Comparison of ENCODE assay signal across 13 mouse cellular contexts in genomic region chr11:97603891-97604290, GRCm38 (mm10). TPM values are rescaled to one million over a fixed set of nuclear protein-coding genes. Genes with fewer than 3 reads are reported as not detected.
DNase-seq lines count a peak whose midpoint lies in the region; ATAC-seq lines count a peak whose summit lies in the region.
"Had no signal": no experiment of that assay in that cellular context is flagged by ENCODE, and none has a peak within 500 bp of the region (broad histone marks: within the 10 kb centered on the region; RNA-seq: fewer than 3 reads in every experiment).

No protein-coding gene starts in this region.

- H3K4me3 ChIP-seq in kidney, embryonic 15.5 days (replicated peaks) = no peak overlapping the region
- no peak overlapping the region for H3K4me3 ChIP-seq in midbrain, embryonic 14.5 days (replicated peaks; ENCODE audit: low read depth, low read length)
- H3K4me3 ChIP-seq: heart, adult 2 months; left cerebral cortex, adult 2 months had no signal

- 0 out of 2 replicates have a peak, but pooled peaks cover 5% of the 10 kb centered on the region for H3K27me3 ChIP-seq in kidney, embryonic 15.5 days
- no peaks in the 10 kb centered on the region for H3K27me3 ChIP-seq in midbrain, embryonic 14.5 days (ENCODE audit: control insufficient read depth, insufficient read depth, low read length)

- peak; percentile 38 for DNase-seq in kidney, adult 9 months
- peak; percentile 46 to 66 for DNase-seq in adrenal gland, adult 18-20 months (ENCODE audit: low spot score in 2 of 2)
- DNase-seq in kidney, postnatal 25 days = peak; percentile 60 to 70
- no peak for DNase-seq in liver
- no peak for DNase-seq in midbrain, embryonic 14.5 days
- DNase-seq in left cerebral cortex, adult 11 months (ENCODE audit: low spot score) = no peak
- DNase-seq: thymus, adult 2 months had no signal

- H3K36me3 ChIP-seq in kidney, embryonic 15.5 days = no peaks in the 10 kb centered on the region
- H3K36me3 ChIP-seq in midbrain, embryonic 14.5 days (ENCODE audit: control insufficient read depth, insufficient read depth, low read length) = no peaks in the 10 kb centered on the region

- H3K4me1 ChIP-seq in kidney, embryonic 15.5 days = no peaks in the 10 kb centered on the region
- no peaks in the 10 kb centered on the region for H3K4me1 ChIP-seq in midbrain, embryonic 14.5 days (ENCODE audit: control insufficient read depth, insufficient read depth, low read length)

- H3K4me2 ChIP-seq in kidney, embryonic 15.5 days = no peak overlapping the region
- H3K4me2 ChIP-seq in midbrain, embryonic 14.5 days (ENCODE audit: low read length) = no peak overlapping the region

- ATAC-seq in kidney, embryonic 15.5 days (replicated peaks; ENCODE audit: low FRiP score) = no peak
- ATAC-seq in megakaryocyte progenitor cell, adult 5-6 weeks (replicated peaks; ENCODE audit: poor library complexity) = peak; percentile 63
- ATAC-seq in midbrain, embryonic 14.5 days (ENCODE audit: low FRiP score, low TSS enrichment) = no peak
- ATAC-seq: Patski had no signal

- H3K27ac ChIP-seq in kidney, embryonic 15.5 days = no peak overlapping the region
- H3K27ac ChIP-seq in midbrain, embryonic 14.5 days (replicated peaks; ENCODE audit: low read depth, low read length) = no peak overlapping the region
- H3K27ac ChIP-seq: heart, adult 2 months; left cerebral cortex, adult 2 months; liver, embryonic 14.5 days had no signal

- WGBS in kidney, embryonic 15.5 days = 54% methylated on average over 10 of the region's 10 CpGs
- 81% methylated on average over 10 of the region's 10 CpGs for WGBS in midbrain, embryonic 14.5 days

- H3K9me3 ChIP-seq in kidney, embryonic 15.5 days (replicated peaks) = no peaks in the 10 kb centered on the region
- H3K9me3 ChIP-seq in midbrain, embryonic 14.5 days (ENCODE audit: control insufficient read depth, low read length) = no peaks in the 10 kb centered on the region

- no peak overlapping the region for H3K9ac ChIP-seq in kidney, embryonic 15.5 days
- no peak overlapping the region for H3K9ac ChIP-seq in midbrain, embryonic 14.5 days (replicated peaks; ENCODE audit: low read length)
- H3K9ac ChIP-seq: liver, embryonic 14.5 days had no signal

RNA-seq across cellular contexts. Expression of gene Epop, which starts 25.6 kb away (rescaled TPM):
- 4.3 and 5.1 TPM in 2 replicates for polyA plus RNA-seq in kidney, embryonic 15.5 days (2015; fragmentation: Nextera tagmentation; extraction: Ambion mirVana)
- total RNA-seq in adrenal gland, adult 18-20 months (2021) = 1 to 10 TPM; 5.5 to 8.2 TPM
- 3.4 and 4.0 TPM in 2 replicates for total RNA-seq in megakaryocyte progenitor cell, adult 5-6 weeks (2015)
- total RNA-seq in megakaryocyte progenitor cell, adult 5-6 weeks (2017) = 0.62 and 0.91 TPM in 2 replicates
- polyA plus RNA-seq in midbrain, embryonic 14.5 days (2014; fragmentation: Nextera tagmentation; extraction: Ambion mirVana) = 1.9 and 2.8 TPM in 2 replicates

RNA-seq across cellular contexts. Expression of gene Srcin1, which starts 27.9 kb away (rescaled TPM):
- 0.83 and 0.85 TPM in 2 replicates for polyA plus RNA-seq in kidney, embryonic 15.5 days (2015; fragmentation: Nextera tagmentation; extraction: Ambion mirVana)
- 10 to 100 TPM; 11.4 to 12.3 TPM for total RNA-seq in adrenal gland, adult 18-20 months (2021)
- 0.02 TPM in 1 of 2 replicates, not detected in the other for total RNA-seq in megakaryocyte progenitor cell, adult 5-6 weeks (2015)
- total RNA-seq in megakaryocyte progenitor cell, adult 5-6 weeks (2017) = not detected in 2 replicates
- polyA plus RNA-seq in midbrain, embryonic 14.5 days (2014; fragmentation: Nextera tagmentation; extraction: Ambion mirVana) = 9.6 and 15.1 TPM in 2 replicates

RNA-seq across cellular contexts. Expression of gene Mllt6, which starts 59.3 kb away (rescaled TPM):
- polyA plus RNA-seq in kidney, embryonic 15.5 days (2015; fragmentation: Nextera tagmentation; extraction: Ambion mirVana) = 2.8 and 3.9 TPM in 2 replicates
- 10 to 100 TPM; 42.4 to 44.0 TPM for total RNA-seq in adrenal gland, adult 18-20 months (2021)
- 3.3 and 4.5 TPM in 2 replicates for total RNA-seq in megakaryocyte progenitor cell, adult 5-6 weeks (2015)
- total RNA-seq in megakaryocyte progenitor cell, adult 5-6 weeks (2017) = 5.8 and 7.2 TPM in 2 replicates
- polyA plus RNA-seq in midbrain, embryonic 14.5 days (2014; fragmentation: Nextera tagmentation; extraction: Ambion mirVana) = 6.2 and 9.0 TPM in 2 replicates

Comparison
In these comparisons a context has a peak if more than half of its experiments do, and no peak if none do; other contexts are left out.
1. DNase-seq: peak in kidney, adult 9 months (single experiment), adrenal gland, adult 18-20 months (2 of 2) and kidney, postnatal 25 days (2 of 2); none in liver (single experiment), midbrain, embryonic 14.5 days (single experiment) and left cerebral cortex, adult 11 months (single experiment).
2. RNA of gene Srcin1, which starts 27.9 kb away (total RNA-seq): 11.4 to 12.3 TPM in adrenal gland, adult 18-20 months; 0.02 TPM in megakaryocyte progenitor cell, adult 5-6 weeks; every median in the first group is over 10 times any median in the second.
3. RNA of gene Mllt6, which starts 59.3 kb away (total RNA-seq): 42.4 to 44.0 TPM in adrenal gland, adult 18-20 months; 3.3 to 7.2 TPM in megakaryocyte progenitor cell, adult 5-6 weeks; every median in the first group is over 4 times any median in the second.